Mouse (Mus musculus) heart, postnatal 14 days (tissue): ENCODE measurements around the gene Arnt2. TPM values are rescaled to one million over a fixed set of nuclear protein-coding genes. Genes with fewer than 3 reads are reported as not detected.
A peak's percentile ranks its signal among the peaks of the same experiment; 100 is the strongest.

Experiments
- DNase-seq, 2 experiments: peaks; one replicate each; pipeline ENCODE4 v3.0.0; 2021 to 2022
- intact Hi-C: fragments of 180-260 bp; cut with DNase I; formaldehyde crosslinking; loops from one replicate; pipeline ENCODE4 v1.15.1; 2025
- total RNA-seq, 2 experiments: library from RNA; stranded (reverse); gene quantifications; 2 replicates each; pipeline ENCODE4 v1.2.3; 2021

Gene Arnt2
- total RNA-seq, 2 experiments from 2014 or later: 0.41 to 0.63 TPM

GRCm38 (mm10) chr7:84350529-84350928 is 59.4 kb downstream of the Arnt2 start:
- no peak for DNase-seq
- intact Hi-C loops: no loop called here

GRCm38 (mm10) chr7:84349976-84350375 is 60.0 kb downstream of the Arnt2 start:
- intact Hi-C loops: no loop called here
- no peak for DNase-seq

- DNase-seq: no peak
- intact Hi-C loops: no loop called here
These were observed 61.6 kb downstream of the Arnt2 start for GRCm38 (mm10) chr7:84348145-84348911.

GRCm38 (mm10) chr7:84343160-84343559 is 66.8 kb downstream of the Arnt2 start:
- intact Hi-C loops: no loop called here
- no peak for DNase-seq

GRCm38 (mm10) chr7:84341001-84341400 is 69.0 kb downstream of the Arnt2 start:
- DNase-seq: no peak
- intact Hi-C loops: no loop called here

- intact Hi-C loops: no loop called here
- DNase-seq: peak; percentile 9 to 32
These were observed 70.8 kb downstream of the Arnt2 start for GRCm38 (mm10) chr7:84339186-84339585.

- intact Hi-C loops: no loop called here
- DNase-seq: peak; percentile 33 to 68
These were observed 72.2 kb downstream of the Arnt2 start for GRCm38 (mm10) chr7:84337768-84338167.

GRCm38 (mm10) chr7:84336907-84337306 is 73.1 kb downstream of the Arnt2 start:
- intact Hi-C loops: no loop called here
- DNase-seq: no peak

- no peak for DNase-seq
- intact Hi-C loops: no loop called here
These were observed 73.4 kb downstream of the Arnt2 start for GRCm38 (mm10) chr7:84336580-84336886.

- DNase-seq: no peak
- intact Hi-C loops: no loop called here
These were observed 74.0 kb downstream of the Arnt2 start for GRCm38 (mm10) chr7:84335766-84336579.

GRCm38 (mm10) chr7:84333996-84334395 is 76.0 kb downstream of the Arnt2 start:
- intact Hi-C loops: no loop called here
- no peak for DNase-seq

- intact Hi-C loops: no loop called here
- no peak for DNase-seq
These were observed 77.4 kb downstream of the Arnt2 start for GRCm38 (mm10) chr7:84332295-84333168.

GRCm38 (mm10) chr7:84329174-84329583 is 80.8 kb downstream of the Arnt2 start:
- intact Hi-C loops: no loop called here
- DNase-seq: no peak

GRCm38 (mm10) chr7:84328770-84329169 is 81.2 kb downstream of the Arnt2 start:
- intact Hi-C loops: no loop called here
- no peak for DNase-seq

GRCm38 (mm10) chr7:84325570-84326328 is 84.2 kb downstream of the Arnt2 start:
- no peak for DNase-seq
- intact Hi-C loops: no loop called here

- no peak for DNase-seq
- intact Hi-C loops: no loop called here
These were observed 88.4 kb downstream of the Arnt2 start for GRCm38 (mm10) chr7:84321542-84321941.

- DNase-seq: no peak
- intact Hi-C loops: no loop called here
These were observed 94.5 kb downstream of the Arnt2 start for GRCm38 (mm10) chr7:84315353-84316003.

GRCm38 (mm10) chr7:84314742-84315141 is 95.2 kb downstream of the Arnt2 start:
- intact Hi-C loops: no loop called here
- DNase-seq: no peak

- DNase-seq: peak in 1 of 2 experiments; percentile 39
- intact Hi-C loops: no loop called here
These were observed 98.4 kb downstream of the Arnt2 start for GRCm38 (mm10) chr7:84311624-84312023.

- DNase-seq: peak in 1 of 2 experiments; percentile 34
- intact Hi-C loops: no loop called here
These were observed 99.1 kb downstream of the Arnt2 start for GRCm38 (mm10) chr7:84310909-84311311.
